Mouse (Mus musculus) lung, embryonic 15.5 days (tissue): ENCODE results near the gene Grwd1. TPM values are rescaled to one million over a fixed set of nuclear protein-coding genes. Genes with fewer than 3 reads are reported as not detected.
A peak's percentile ranks its signal among the peaks of the same experiment; 100 is the strongest.

Source experiments
- ATAC-seq: fragments of 200-750 bp; cut with Nextera tagmentation; 2 replicates; pipeline ENCODE4 v1.8.0; 2017; ENCODE audit warnings: moderate number of reproducible peaks, borderline replicate concordance; ENCODE audit not compliant: low FRiP score, low TSS enrichment; ENCODE audit errors: extremely low read depth
- H3K27ac ChIP-seq: fragments of 300-500 bp; sonication (generic); 2 replicates; pipeline ENCODE4 v1.5.1; 2015; ENCODE audit warnings: moderate library complexity, mild to moderate bottlenecking, inconsistent platforms
- H3K27me3 ChIP-seq: fragments of 300-500 bp; sonication (generic); 2 replicates; pipeline ENCODE4 v1.6.1; 2015; ENCODE audit warnings: inconsistent platforms
- H3K36me3 ChIP-seq: fragments of 300-500 bp; sonication (generic); 2 replicates; pipeline ENCODE4 v1.6.1; 2015; ENCODE audit warnings: inconsistent platforms
- H3K4me1 ChIP-seq: fragments of 300-500 bp; sonication (generic); 2 replicates; pipeline ENCODE4 v1.6.1; 2015; ENCODE audit warnings: inconsistent platforms
- H3K4me2 ChIP-seq: fragments of 300-500 bp; sonication (generic); 2 replicates; pipeline ENCODE4 v1.6.1; 2015; ENCODE audit warnings: inconsistent platforms, mild to moderate bottlenecking, moderate library complexity
- H3K4me3 ChIP-seq: fragments of 300-500 bp; sonication (generic); 2 replicates; pipeline ENCODE4 v1.5.1; 2015; ENCODE audit warnings: mild to moderate bottlenecking, inconsistent platforms
- H3K9ac ChIP-seq: fragments of 300-500 bp; sonication (generic); 2 replicates; pipeline ENCODE4 v1.6.1; 2015; ENCODE audit warnings: inconsistent platforms
- H3K9me3 ChIP-seq: fragments of 300-500 bp; sonication (generic); 2 replicates; pipeline ENCODE4 v1.6.1; 2016; ENCODE audit warnings: inconsistent platforms
- WGBS: fragments of 180-500 bp; shearing (Covaris S2); methylation state at CpG from one replicate; pipeline ENCODE4 v1.1.7; 2015; 5-methylcytosine and 5-hydroxymethylcytosine counted together
- polyA plus RNA-seq: library from polyadenylated mRNA; unstranded; fragments of >200 nt; fragmentation: Nextera tagmentation; extraction: Ambion mirVana; gene quantifications from 2 replicates; pipeline ENCODE4 v1.2.1, GENCODE M21; 2015

Gene Grwd1
- polyA plus RNA-seq, 1 experiment from 2014 or later = 67.8 TPM

DNA sequence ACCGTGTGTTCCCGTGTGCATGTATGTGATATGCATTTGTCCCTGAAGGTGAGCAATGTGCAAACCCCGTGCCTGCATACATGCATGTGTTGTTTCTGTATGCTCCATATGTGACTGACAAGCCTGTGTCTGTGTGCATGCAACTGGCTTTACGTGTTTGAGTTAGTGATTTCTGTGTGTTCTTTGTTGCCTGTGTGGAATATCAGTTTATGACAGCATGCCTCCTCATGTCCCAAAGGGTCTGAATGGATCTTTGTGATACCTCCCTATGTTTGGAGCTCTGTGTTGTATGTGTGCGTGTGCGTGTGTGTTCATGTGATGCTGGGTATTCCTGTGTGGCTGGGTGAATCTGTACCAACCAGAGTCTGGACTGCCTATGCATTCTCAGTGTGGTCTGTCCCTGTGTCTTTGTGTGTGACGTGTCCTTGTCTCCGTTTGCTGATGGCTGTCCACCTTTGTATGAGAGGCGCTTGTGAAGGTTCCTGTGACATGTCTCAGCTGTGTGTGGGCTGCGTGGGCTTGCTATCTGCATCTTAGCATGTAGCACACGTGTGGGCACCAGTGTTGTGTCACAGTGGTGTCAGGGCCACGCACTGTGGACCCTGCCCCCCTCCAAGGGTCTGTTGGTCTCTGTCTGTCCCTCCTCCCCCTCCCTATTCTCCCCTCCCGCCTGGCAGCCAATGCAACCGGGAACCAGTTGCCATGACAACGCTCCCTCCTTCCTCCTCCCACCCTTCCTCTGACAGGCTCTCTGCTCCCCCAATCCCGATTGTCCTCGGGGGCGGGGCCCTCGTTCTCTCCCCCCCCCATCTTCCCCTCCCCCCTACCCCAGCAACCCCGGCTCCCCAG lies 46.0 kb downstream of the Grwd1 start, which contains the start of gene Sult2b1:
Gene Sult2b1 (minus strand): TSS at position 146 of the 849 bp plus-strand sequence.
- Histone ChIP-seq H3K9ac (peak within 1 kb of the TSS; percentile 49), H3K36me3 (no peaks in the 10 kb centered on the region), H3K4me1 (peaks cover 40% of the 10 kb centered on the region), H3K27me3 (peaks cover 29% of the 10 kb centered on the region), H3K4me2 (peak within 1 kb of the TSS; percentile 86), H3K9me3 (no peaks in the 10 kb centered on the region), H3K27ac (peak within 1 kb of the TSS; percentile 50; the same call in 1 of the 2 replicates), H3K4me3 (peak within 1 kb of the TSS; percentile 62)
- 21% methylated on average over 20 of the region's 20 CpGs for WGBS
- no peak; the same call in 1 of the 2 replicates for ATAC-seq

- Histone ChIP-seq H3K27me3 (peaks cover 35% of the 10 kb centered on the region), H3K4me2 (peak within 1 kb of the TSS; percentile 86), H3K4me3 (peak within 1 kb of the TSS; percentile 62), H3K9me3 (no peaks in the 10 kb centered on the region), H3K4me1 (peaks cover 46% of the 10 kb centered on the region), H3K9ac (peak within 1 kb of the TSS; percentile 49), H3K36me3 (no peaks in the 10 kb centered on the region), H3K27ac (peak within 1 kb of the TSS; percentile 50; the same call in 1 of the 2 replicates)
- WGBS = 1% methylated on average over 38 of the region's 38 CpGs
- ATAC-seq = peak; percentile 55
Measured at GRCm38 (mm10) chr7:45783511-45784091, 47.1 kb downstream of the Grwd1 start, which contains the start of gene Lmtk3. Gene Lmtk3, plus strand, starts transcription at chr7:45783738.

DNA sequence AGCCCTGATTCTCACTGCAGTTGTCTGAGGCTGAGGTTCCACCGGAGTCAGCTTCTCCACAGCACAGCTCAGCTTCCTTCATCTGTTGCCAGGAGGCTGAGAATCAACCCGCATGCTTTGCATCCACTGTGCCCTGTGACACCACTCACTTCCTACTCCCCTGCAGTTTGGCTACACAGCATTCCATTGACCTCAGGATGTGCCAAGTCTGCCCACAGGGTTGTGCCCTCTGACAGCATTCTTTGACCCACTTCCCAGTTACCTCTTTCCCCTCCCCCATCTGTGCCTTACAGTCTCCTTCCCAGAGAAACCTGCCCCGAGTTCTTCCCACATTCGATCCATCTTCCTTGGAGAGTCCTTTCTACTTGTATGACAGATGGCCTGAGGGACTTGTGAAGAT lies 48.5 kb downstream of the Grwd1 start:
- H3K9me3 ChIP-seq = no peaks in the 10 kb centered on the region

DNA sequence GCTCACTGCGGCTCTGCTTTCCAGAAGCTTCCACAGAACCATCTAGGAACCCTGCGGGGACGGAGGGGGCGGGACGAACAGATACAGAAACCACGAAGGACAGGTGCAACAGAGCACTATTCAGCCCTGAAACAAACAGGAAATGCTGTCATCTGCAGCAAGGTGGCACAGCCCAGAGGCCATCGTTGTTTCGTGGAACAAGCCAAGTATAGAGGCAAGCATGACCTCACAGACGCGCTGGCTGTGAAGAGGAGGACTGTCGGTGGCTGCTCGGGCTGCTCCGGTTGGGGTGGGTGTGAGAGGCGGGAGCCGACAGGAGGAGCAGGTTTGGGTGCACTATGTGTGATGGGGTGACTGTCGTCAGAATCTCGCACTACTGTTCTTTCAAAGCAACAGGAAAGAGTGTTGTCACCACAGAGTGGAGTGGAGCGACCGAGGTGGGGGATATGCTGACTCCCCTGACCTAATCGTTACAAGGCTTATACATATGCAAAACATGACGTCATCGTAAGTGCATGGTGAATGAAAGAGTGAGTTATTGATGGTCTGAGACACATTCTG lies 51.6 kb downstream of the Grwd1 start:
- Histone ChIP-seq H3K4me3 (no peak overlapping the region), H3K36me3 (no peaks in the 10 kb centered on the region), H3K9me3 (no peaks in the 10 kb centered on the region), H3K27me3 (peaks cover 26% of the 10 kb centered on the region; the same call in 1 of the 2 replicates), H3K27ac (no peak overlapping the region), H3K4me1 (peaks cover 16% of the 10 kb centered on the region), H3K9ac (no peak overlapping the region), H3K4me2 (peak overlapping the region; percentile 35)
- whole genome bisulfite sequencing = 17% methylated on average over 22 of the region's 22 CpGs
- no peak for ATAC-seq

More for the DNA sequence above, 48.5 kb downstream of the Grwd1 start:
- peaks cover 46% of the 10 kb centered on the region for H3K4me1 ChIP-seq
- no peak for ATAC-seq
- no peaks in the 10 kb centered on the region for H3K36me3 ChIP-seq
- peaks cover 39% of the 10 kb centered on the region for H3K27me3 ChIP-seq
- H3K4me2 ChIP-seq = no peak overlapping the region
- H3K9ac ChIP-seq = no peak overlapping the region
- H3K4me3 ChIP-seq = no peak overlapping the region
- H3K27ac ChIP-seq = no peak overlapping the region
- 48% methylated on average over 4 of the region's 4 CpGs for WGBS

DNA sequence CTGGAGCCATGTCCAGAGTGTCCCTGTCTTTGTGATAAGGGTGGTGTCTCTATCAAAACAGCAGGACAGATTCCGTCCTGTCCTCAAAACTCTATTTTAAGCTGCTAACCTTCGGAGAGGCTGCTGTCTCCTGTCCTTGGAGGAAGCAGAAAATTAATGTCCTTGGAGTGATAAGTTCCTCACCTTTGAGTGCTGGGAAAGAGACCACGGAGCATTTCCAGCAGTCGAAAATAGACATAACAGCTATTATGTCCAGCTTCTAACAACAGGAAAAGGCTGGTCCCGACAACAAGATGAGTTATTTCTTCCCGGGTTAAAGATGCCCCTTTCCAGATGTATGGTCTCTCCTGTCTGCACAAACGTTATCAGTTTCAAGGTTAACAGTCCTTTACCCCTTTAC lies 55.5 kb downstream of the Grwd1 start:
- 55% methylated on average over 7 of the region's 7 CpGs for WGBS

More for the DNA sequence above, 55.5 kb downstream of the Grwd1 start:
- H3K9ac ChIP-seq = no peak overlapping the region
- H3K4me2 ChIP-seq = no peak overlapping the region
- H3K4me1 ChIP-seq = 0 out of 2 replicates have a peak, but pooled peaks cover 5% of the 10 kb centered on the region
- no peaks in the 10 kb centered on the region for H3K36me3 ChIP-seq
- no peak for ATAC-seq
- no peaks in the 10 kb centered on the region for H3K9me3 ChIP-seq
- no peak overlapping the region for H3K27ac ChIP-seq
- H3K4me3 ChIP-seq = no peak overlapping the region
- H3K27me3 ChIP-seq = peaks cover 10% of the 10 kb centered on the region; the same call in 1 of the 2 replicates

Other genes with a start within 250 kb of the Grwd1 start
- 0.42 TPM in 1 of 2 replicates, not detected in the other for gene Fgf21, start 215.5 kb downstream of the Grwd1 start, polyA plus RNA-seq
- 0.47 and 0.49 TPM in 2 replicates for gene Fut1, start 213.7 kb downstream of the Grwd1 start, polyA plus RNA-seq
- 0.15 and 0.29 TPM in 2 replicates for gene Izumo1, start 209.1 kb downstream of the Grwd1 start, polyA plus RNA-seq
- gene Rasip1, start 203.5 kb downstream of the Grwd1 start, polyA plus RNA-seq = 32.4 and 33.3 TPM in 2 replicates
- 7.7 and 9.5 TPM in 2 replicates for gene Mamstr, start 191.0 kb downstream of the Grwd1 start, polyA plus RNA-seq
- 0.57 and 0.69 TPM in 2 replicates for gene Fut2, start 164.6 kb downstream of the Grwd1 start, polyA plus RNA-seq
- 0.52 and 0.69 TPM in 2 replicates for gene Ntn5, start 146.9 kb downstream of the Grwd1 start, polyA plus RNA-seq
- gene Sec1, start 136.5 kb downstream of the Grwd1 start, polyA plus RNA-seq = 0.21 and 0.42 TPM in 2 replicates
- gene Car11, start 131.1 kb downstream of the Grwd1 start, polyA plus RNA-seq = 2.4 and 4.6 TPM in 2 replicates
- gene Dbp, start 125.9 kb downstream of the Grwd1 start, polyA plus RNA-seq = 2.7 and 3.1 TPM in 2 replicates
- gene Rpl18, start 115.5 kb downstream of the Grwd1 start, polyA plus RNA-seq = 1,016 and 1,098 TPM in 2 replicates
- gene Sphk2, start 112.9 kb downstream of the Grwd1 start, polyA plus RNA-seq = 26.4 and 26.5 TPM in 2 replicates
- 1.4 and 1.5 TPM in 2 replicates for gene Fam83e, start 109.7 kb downstream of the Grwd1 start, polyA plus RNA-seq
- gene Spaca4, start 105.1 kb downstream of the Grwd1 start, polyA plus RNA-seq = not detected in 2 replicates
- gene Lmtk3, start 47.2 kb downstream of the Grwd1 start, polyA plus RNA-seq = 1.1 and 1.4 TPM in 2 replicates
- gene Sult2b1, start 46.3 kb downstream of the Grwd1 start, polyA plus RNA-seq = 6.1 and 7.8 TPM in 2 replicates
- 115 and 122 TPM in 2 replicates for gene Cyth2, start 16.4 kb downstream of the Grwd1 start, polyA plus RNA-seq
- gene Kcnj14, start 6.2 kb downstream of the Grwd1 start, polyA plus RNA-seq = 0.79 and 0.84 TPM in 2 replicates
- gene Kdelr1, start 41.8 kb upstream of the Grwd1 start, polyA plus RNA-seq = 64.7 and 67.4 TPM in 2 replicates
- 0.50 and 0.57 TPM in 2 replicates for gene Grin2d, start 47.4 kb upstream of the Grwd1 start, polyA plus RNA-seq
- 1.1 and 1.2 TPM in 2 replicates for gene Syngr4, start 65.8 kb upstream of the Grwd1 start, polyA plus RNA-seq
- 5.5 and 5.6 TPM in 2 replicates for gene Tmem143, start 66.0 kb upstream of the Grwd1 start, polyA plus RNA-seq
- 170 and 177 TPM in 2 replicates for gene Emp3, start 90.5 kb upstream of the Grwd1 start, polyA plus RNA-seq
- 6.1 and 6.4 TPM in 2 replicates for gene Ccdc114, start 93.1 kb upstream of the Grwd1 start, polyA plus RNA-seq
- gene Abcc6, start 199.4 kb upstream of the Grwd1 start, polyA plus RNA-seq = 0.62 and 0.65 TPM in 2 replicates
- 36.9 and 37.3 TPM in 2 replicates for gene Nomo1, start 202.8 kb upstream of the Grwd1 start, polyA plus RNA-seq